Mouse (Mus musculus) hindbrain, postnatal 0 days (tissue): ENCODE data around the gene Rph3a. TPM values are rescaled to one million over a fixed set of nuclear protein-coding genes. Genes with fewer than 3 reads are reported as not detected.
"Not testable (repeated sequence)": the region's sequence is repeated elsewhere in the genome, so short reads cannot be mapped to it uniquely, and the experiment has no call there.

Experiments
- ATAC-seq: fragments of 200-750 bp; cut with Nextera tagmentation; 2 replicates; pipeline ENCODE4 v1.8.0; 2017; ENCODE audit warnings: mild to moderate bottlenecking, moderate TSS enrichment, moderate library complexity
- DNase-seq: peaks from one replicate; pipeline ENCODE4 v3.0.0-alpha.2; 2015; ENCODE audit warnings: low spot score
- H3K27ac ChIP-seq: fragments of 300-500 bp; sonication (generic); 2 replicates; pipeline ENCODE4 v1.5.1; 2014; ENCODE audit warnings: mild to moderate bottlenecking
- H3K27me3 ChIP-seq: fragments of 300-500 bp; sonication (generic); 2 replicates; pipeline ENCODE4 v1.6.1; 2014; ENCODE audit warnings: low read length, mixed read lengths; ENCODE audit not compliant: insufficient read depth
- H3K36me3 ChIP-seq: fragments of 300-500 bp; sonication (generic); 2 replicates; pipeline ENCODE4 v1.6.1; 2014; ENCODE audit warnings: low read length, mixed read lengths; ENCODE audit not compliant: insufficient read depth
- H3K4me1 ChIP-seq: fragments of 300-500 bp; sonication (generic); 2 replicates; pipeline ENCODE4 v1.6.1; 2014; ENCODE audit warnings: antibody characterized with exemption, low read length, mixed read lengths; ENCODE audit not compliant: insufficient read depth
- H3K4me2 ChIP-seq: fragments of 300-500 bp; sonication (generic); 2 replicates; pipeline ENCODE4 v1.6.1; 2014; ENCODE audit warnings: low read depth, mild to moderate bottlenecking, low read length, moderate library complexity, mixed read lengths
- H3K4me3 ChIP-seq: fragments of 300-500 bp; sonication (generic); 2 replicates; pipeline ENCODE4 v1.5.1; 2014; ENCODE audit warnings: low read length
- H3K9ac ChIP-seq: fragments of 300-500 bp; sonication (generic); replicated peaks from 2 replicates; pipeline ENCODE4 v1.6.1; 2014; ENCODE audit warnings: mild to moderate bottlenecking, low read length, moderate library complexity, mixed read lengths
- H3K9me3 ChIP-seq: fragments of 300-500 bp; sonication (generic); 2 replicates; pipeline ENCODE4 v1.6.1; 2016; ENCODE audit warnings: low read length, mixed read lengths
- CTCF ChIP-seq: IDR thresholded peaks from 2 replicates; pipeline ENCODE4 v1.5.1; 2016; ENCODE audit warnings: antibody characterized with exemption, control low read depth, low read depth
- WGBS: fragments of 180-500 bp; shearing (Covaris S2); extraction: QIAGEN DNeasy Blood & Tissue Kit; methylation state at CpG from one replicate; pipeline ENCODE4 v1.1.7; 2014; 5-methylcytosine and 5-hydroxymethylcytosine counted together
- polyA plus RNA-seq: library from polyadenylated mRNA; unstranded; fragments of >200 nt; fragmentation: Nextera tagmentation; extraction: Ambion mirVana; gene quantifications from 2 replicates; pipeline ENCODE4 v1.2.1, GENCODE M21; 2015
- total RNA-seq: library from RNA; depleted of rRNA; stranded (reverse); fragments of >200 nt; gene quantifications from 2 replicates; pipeline ENCODE4 v1.2.3, GENCODE M21; 2014; rRNA removed

Gene Rph3a
- total and polyA plus RNA-seq, 2 experiments from 2014 or later, result 39.4 to 44.3 TPM

DNA sequence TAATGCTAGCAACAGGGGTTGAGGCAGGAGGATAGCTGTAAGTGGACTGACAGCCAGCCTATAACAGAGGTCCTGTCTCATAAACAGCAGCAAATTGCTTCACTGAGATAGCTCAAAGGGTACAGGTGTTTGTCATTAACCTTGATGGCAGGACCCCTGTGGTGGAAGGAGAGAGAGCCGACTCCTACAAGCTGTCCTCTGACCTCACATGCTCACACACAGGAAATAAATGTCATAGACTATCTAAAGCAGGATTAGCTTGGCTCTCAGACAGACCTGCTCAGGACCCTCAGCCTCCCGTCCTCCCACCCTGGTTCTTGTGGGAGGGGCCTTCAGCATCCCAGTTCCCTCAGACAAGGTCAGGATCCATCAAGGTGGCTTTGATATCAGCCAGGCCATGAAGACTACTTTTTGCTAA lies 117.6 kb downstream of the Rph3a start:
- Histone ChIP-seq H3K9me3 (no peaks in the 10 kb centered on the region), H3K36me3 (no peaks in the 10 kb centered on the region), H3K27me3 (no peaks in the 10 kb centered on the region), H3K4me1 (no peaks in the 10 kb centered on the region), H3K4me3 (no peak overlapping the region), H3K4me2 (no peak overlapping the region), H3K9ac (no peak overlapping the region), H3K27ac (no peak overlapping the region)
- DNase-seq (no peak), ATAC-seq (no peak)
- no peak for TF ChIP-seq CTCF
- WGBS, result 76% methylated on average over 2 of the region's 2 CpGs

DNA sequence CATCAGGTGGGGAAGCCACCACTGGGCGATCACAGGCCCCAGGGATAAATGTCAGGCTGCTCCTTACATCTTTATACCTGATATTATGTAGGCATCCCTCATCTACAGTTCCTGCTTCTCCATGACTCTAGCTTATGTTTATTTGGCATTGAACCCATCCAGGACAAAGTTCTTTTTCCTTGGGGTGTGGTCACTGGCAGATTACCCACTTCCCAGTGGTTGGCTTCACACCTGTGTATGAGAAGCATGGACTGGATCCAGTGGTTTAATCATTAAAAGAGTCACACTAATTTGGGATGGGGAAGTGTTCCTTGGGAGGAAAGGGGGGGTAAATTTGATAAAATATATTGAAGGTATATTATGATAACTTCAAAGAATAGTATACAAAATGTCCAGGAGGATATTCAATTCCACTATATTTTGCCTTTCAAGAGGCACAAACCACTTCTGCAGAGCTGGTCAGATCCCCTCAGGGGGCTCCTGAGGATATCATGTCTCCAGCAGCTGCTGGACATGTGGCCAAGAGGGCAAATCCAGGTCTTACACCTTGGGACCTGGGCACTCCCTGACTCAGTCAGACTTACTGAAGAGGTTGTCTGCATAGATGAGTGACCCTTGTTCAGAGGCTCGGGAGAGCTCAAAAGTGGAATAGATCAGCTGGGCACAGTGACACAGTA lies 118.2 kb downstream of the Rph3a start:
- H3K36me3 ChIP-seq, H3K27ac ChIP-seq, H3K4me2 ChIP-seq, DNase-seq, H3K27me3 ChIP-seq, ATAC-seq, H3K9me3 ChIP-seq, H3K4me1 ChIP-seq, H3K4me3 ChIP-seq, H3K9ac ChIP-seq: not testable (repeated sequence)
- 75% methylated on average over 2 of the region's 2 CpGs for WGBS

DNA sequence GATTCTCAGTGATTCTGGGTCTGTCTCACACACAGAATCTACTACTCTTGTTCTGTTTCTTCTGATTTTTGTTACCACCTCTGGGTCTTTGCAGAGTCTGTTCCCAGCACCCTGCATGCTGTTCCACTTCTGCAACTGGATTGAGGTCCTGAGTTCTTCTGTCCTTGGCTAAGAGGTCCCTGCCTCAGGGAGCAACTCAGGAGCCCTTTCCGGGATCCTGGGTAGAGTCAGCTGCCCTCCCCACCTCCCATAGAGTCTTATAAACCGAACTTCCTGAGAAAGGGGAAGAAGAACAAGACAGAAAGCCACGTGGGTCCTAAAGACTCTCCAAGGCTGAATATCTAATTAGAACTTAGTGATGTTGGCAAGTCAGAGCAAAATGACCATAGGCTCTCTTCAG lies 118.9 kb downstream of the Rph3a start:
- H3K9me3 ChIP-seq, result no peaks in the 10 kb centered on the region
- H3K4me2 ChIP-seq, result no peak overlapping the region
- no peak for ATAC-seq
- no peak overlapping the region for H3K9ac ChIP-seq
- no peaks in the 10 kb centered on the region for H3K4me1 ChIP-seq
- no peaks in the 10 kb centered on the region for H3K27me3 ChIP-seq
- no peak for TF ChIP-seq CTCF
- no peaks in the 10 kb centered on the region for H3K36me3 ChIP-seq
- no peak for DNase-seq
- no peak overlapping the region for H3K4me3 ChIP-seq
- H3K27ac ChIP-seq, result no peak overlapping the region
- WGBS, result 44% methylated on average over 3 of the region's 3 CpGs

Other genes with a start within 250 kb of the Rph3a start
- gene Oas3, start 232.4 kb downstream of the Rph3a start, total RNA-seq, result 0.31 and 0.50 TPM in 2 replicates
- 0.43 and 0.58 TPM in 2 replicates for gene Oas3, start 232.4 kb downstream of the Rph3a start, polyA plus RNA-seq
- 0.26 TPM in 1 of 2 replicates, not detected in the other for gene Oas1e, start 214.6 kb downstream of the Rph3a start, total RNA-seq
- gene Oas1e, start 214.6 kb downstream of the Rph3a start, polyA plus RNA-seq, result 0.42 and 0.90 TPM in 2 replicates
- 0.58 and 1.2 TPM in 2 replicates for gene Oas1c, start 197.6 kb downstream of the Rph3a start, total RNA-seq
- 0.61 and 0.64 TPM in 2 replicates for gene Oas1c, start 197.6 kb downstream of the Rph3a start, polyA plus RNA-seq
- not detected in 2 replicates for gene Oas1f, start 162.7 kb downstream of the Rph3a start, total RNA-seq
- not detected in 2 replicates for gene Oas1f, start 162.7 kb downstream of the Rph3a start, polyA plus RNA-seq
- gene Oas1h, start 148.7 kb downstream of the Rph3a start, total RNA-seq, result not detected in 2 replicates
- gene Oas1h, start 148.7 kb downstream of the Rph3a start, polyA plus RNA-seq, result not detected in 2 replicates
- gene Oas1g, start 122.5 kb downstream of the Rph3a start, total RNA-seq, result 1.4 TPM in 1 of 2 replicates, not detected in the other
- gene Oas1g, start 122.5 kb downstream of the Rph3a start, polyA plus RNA-seq, result 0.26 and 0.44 TPM in 2 replicates
- 0.79 and 1.4 TPM in 2 replicates for gene Oas1a, start 102.6 kb downstream of the Rph3a start, total RNA-seq
- gene Oas1a, start 102.6 kb downstream of the Rph3a start, polyA plus RNA-seq, result 1.3 and 1.8 TPM in 2 replicates
- 0.16 and 0.50 TPM in 2 replicates for gene Oas1d, start 95.6 kb downstream of the Rph3a start, total RNA-seq
- gene Oas1d, start 95.6 kb downstream of the Rph3a start, polyA plus RNA-seq, result 0.25 and 0.29 TPM in 2 replicates
- gene Ptpn11, start 181.3 kb upstream of the Rph3a start, total RNA-seq, result 47.5 and 54.7 TPM in 2 replicates
- 27.9 and 28.4 TPM in 2 replicates for gene Ptpn11, start 181.3 kb upstream of the Rph3a start, polyA plus RNA-seq
- gene Rpl6, start 194.4 kb upstream of the Rph3a start, total RNA-seq, result 343 and 354 TPM in 2 replicates
- 359 and 380 TPM in 2 replicates for gene Rpl6, start 194.4 kb upstream of the Rph3a start, polyA plus RNA-seq
- gene Hectd4, start 210.1 kb upstream of the Rph3a start, total RNA-seq, result 103 and 107 TPM in 2 replicates
- 15.1 and 15.9 TPM in 2 replicates for gene Hectd4, start 210.1 kb upstream of the Rph3a start, polyA plus RNA-seq